In the genomic region with DNA sequence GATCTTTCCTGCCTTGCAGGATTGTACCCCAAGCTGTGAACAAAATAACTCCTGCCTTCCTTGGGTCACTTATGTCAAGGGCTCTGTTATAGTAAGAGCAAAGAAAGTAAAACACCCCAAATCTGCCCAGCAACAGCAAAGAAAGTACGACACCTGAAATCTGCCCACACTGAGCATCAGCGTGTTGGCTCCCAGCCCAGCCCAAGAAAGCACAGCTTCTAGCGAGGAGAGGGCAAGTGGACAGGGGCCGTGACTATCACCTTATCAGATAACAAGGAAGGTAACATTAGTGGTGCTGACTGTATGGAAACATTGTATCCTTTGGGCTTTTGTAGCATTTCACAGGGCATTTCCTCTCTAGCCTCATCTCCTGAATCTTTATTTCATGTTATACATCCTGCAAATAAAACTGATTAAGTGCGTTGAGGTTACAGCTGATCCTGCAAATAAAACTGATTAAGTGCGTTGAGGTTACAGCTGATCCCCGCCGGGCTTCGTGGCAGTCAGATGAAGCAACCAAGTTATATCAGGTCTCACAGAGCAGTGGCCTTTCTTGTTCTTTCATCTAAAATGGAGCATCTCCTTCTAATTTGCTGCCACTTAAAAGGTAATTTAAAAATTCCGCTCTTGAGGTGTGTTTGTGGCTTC, we compare ENCODE assay signal across 15 mouse cellular contexts.
A peak's percentile ranks its signal among the peaks of the same experiment; 100 is the strongest.
DNase-seq lines count a peak whose midpoint lies in the region; ATAC-seq and TF ChIP-seq lines count a peak whose summit lies in the region.
"Had no signal": no experiment of that assay in that cellular context is flagged by ENCODE, and none has a peak within 500 bp of the region (broad histone marks: within the 10 kb centered on the region; RNA-seq: fewer than 3 reads in every experiment).

No protein-coding gene starts in this region.

- H3K4me1 ChIP-seq in hindbrain, embryonic 10.5 days (replicated peaks), result peaks cover 11% of the 10 kb centered on the region; the same call in 1 of the 2 replicates
- peaks cover 13% of the 10 kb centered on the region for H3K4me1 ChIP-seq in hindbrain, embryonic 16.5 days (ENCODE audit: control insufficient read depth, insufficient read depth, low read depth, low read length)
- peaks cover 15% of the 10 kb centered on the region for H3K4me1 ChIP-seq in hindbrain, embryonic 15.5 days (replicated peaks)
- no peaks in the 10 kb centered on the region for H3K4me1 ChIP-seq in neural tube, embryonic 12.5 days
- H3K4me1 ChIP-seq in embryonic facial prominence, embryonic 10.5 days, result peaks cover 9% of the 10 kb centered on the region
- H3K4me1 ChIP-seq: heart, embryonic 10.5 days; intestine, embryonic 15.5 days; megakaryocyte, embryonic 14.5 days had no signal

- no peaks in the 10 kb centered on the region for H3K9me3 ChIP-seq in hindbrain, embryonic 10.5 days
- no peaks in the 10 kb centered on the region for H3K9me3 ChIP-seq in hindbrain, embryonic 16.5 days (ENCODE audit: control insufficient read depth, low read length)
- no peaks in the 10 kb centered on the region for H3K9me3 ChIP-seq in hindbrain, embryonic 15.5 days
- H3K9me3 ChIP-seq in neural tube, embryonic 12.5 days, result no peaks in the 10 kb centered on the region
- H3K9me3 ChIP-seq in embryonic facial prominence, embryonic 10.5 days, result no peaks in the 10 kb centered on the region
- H3K9me3 ChIP-seq: forebrain, embryonic 15.5 days; heart, embryonic 10.5 days; intestine, embryonic 15.5 days; megakaryocyte, embryonic 14.5 days had no signal

- H3K36me3 ChIP-seq in hindbrain, embryonic 10.5 days, result no peaks in the 10 kb centered on the region
- no peaks in the 10 kb centered on the region for H3K36me3 ChIP-seq in hindbrain, embryonic 16.5 days (ENCODE audit: control insufficient read depth, insufficient read depth, low read length)
- no peaks in the 10 kb centered on the region for H3K36me3 ChIP-seq in hindbrain, embryonic 15.5 days
- H3K36me3 ChIP-seq in neural tube, embryonic 12.5 days, result no peaks in the 10 kb centered on the region
- H3K36me3 ChIP-seq in embryonic facial prominence, embryonic 10.5 days (replicated peaks), result no peaks in the 10 kb centered on the region
- H3K36me3 ChIP-seq: forebrain, embryonic 15.5 days; heart, embryonic 10.5 days; intestine, embryonic 15.5 days had no signal

- H3K27ac ChIP-seq in hindbrain, embryonic 10.5 days, result peak overlapping the region; percentile 53; the same call in 1 of the 2 replicates
- H3K27ac ChIP-seq in hindbrain, embryonic 16.5 days (ENCODE audit: low read depth, low read length), result no peak overlapping the region
- no peak overlapping the region for H3K27ac ChIP-seq in hindbrain, embryonic 15.5 days (replicated peaks)
- peak overlapping the region; percentile 34; the same call in 1 of the 2 replicates for H3K27ac ChIP-seq in neural tube, embryonic 12.5 days
- H3K27ac ChIP-seq in embryonic facial prominence, embryonic 10.5 days (replicated peaks), result no peak overlapping the region
- H3K27ac ChIP-seq: forebrain, embryonic 15.5 days; heart, embryonic 10.5 days; intestine, embryonic 15.5 days; liver, embryonic 14.5 days had no signal

- no peak overlapping the region for H3K4me3 ChIP-seq in hindbrain, embryonic 10.5 days
- no peak overlapping the region for H3K4me3 ChIP-seq in hindbrain, embryonic 16.5 days (ENCODE audit: low read length)
- H3K4me3 ChIP-seq in hindbrain, embryonic 15.5 days, result no peak overlapping the region
- H3K4me3 ChIP-seq in neural tube, embryonic 12.5 days, result no peak overlapping the region
- H3K4me3 ChIP-seq in embryonic facial prominence, embryonic 10.5 days, result no peak overlapping the region
- H3K4me3 ChIP-seq: forebrain, embryonic 15.5 days; heart, embryonic 10.5 days; intestine, embryonic 15.5 days had no signal

- ATAC-seq in hindbrain, embryonic 16.5 days, result no peak
- 0 out of 2 replicates have a peak, but pooled peaks have one; percentile 11 for ATAC-seq in hindbrain, embryonic 15.5 days (ENCODE audit: low FRiP score, low read depth)
- ATAC-seq in neural tube, embryonic 12.5 days (ENCODE audit: low FRiP score, low read depth), result peak; percentile 56
- ATAC-seq: forebrain, embryonic 15.5 days; intestine, embryonic 15.5 days had no signal

- no peak for DNase-seq in hindbrain, embryonic 10.5 days (ENCODE audit: low spot score)
- peak; percentile 49 for DNase-seq in brain, embryonic 14.5 days (ENCODE audit: low read depth)
- DNase-seq in retina, postnatal 1 day, result no peak
- DNase-seq in embryonic facial prominence, embryonic 10.5 days (ENCODE audit: low spot score), result no peak
- DNase-seq: adrenal gland, postnatal 14 days; B cell, adult 2 months; cerebellum, adult 9-10 months had no signal

- no peak overlapping the region for H3K4me2 ChIP-seq in hindbrain, embryonic 16.5 days (ENCODE audit: low read length)
- no peak overlapping the region for H3K4me2 ChIP-seq in hindbrain, embryonic 15.5 days
- no peak overlapping the region for H3K4me2 ChIP-seq in neural tube, embryonic 12.5 days (replicated peaks)
- H3K4me2 ChIP-seq: forebrain, embryonic 15.5 days; intestine, embryonic 15.5 days had no signal

- no peak for TF ChIP-seq POLR2A in brain, embryonic 14.5 days (IDR thresholded peaks at IDR 0.05; ENCODE audit: borderline replicate concordance, extremely low read depth, insufficient read depth, insufficient read length, poor library complexity, severe bottlenecking)

- H3K9ac ChIP-seq in hindbrain, embryonic 16.5 days (ENCODE audit: low read depth, low read length), result no peak overlapping the region
- H3K9ac ChIP-seq in hindbrain, embryonic 15.5 days, result no peak overlapping the region
- H3K9ac ChIP-seq in neural tube, embryonic 12.5 days, result no peak overlapping the region
- H3K9ac ChIP-seq: forebrain, embryonic 15.5 days; intestine, embryonic 15.5 days; liver, embryonic 14.5 days had no signal

- 85% methylated on average over 10 of the region's 10 CpGs for WGBS in hindbrain, embryonic 10.5 days
- WGBS in hindbrain, embryonic 16.5 days, result 55% methylated on average over 10 of the region's 10 CpGs
- WGBS in hindbrain, embryonic 15.5 days, result 53% methylated on average over 10 of the region's 10 CpGs
- WGBS in neural tube, embryonic 12.5 days, result 75% methylated on average over 10 of the region's 10 CpGs
- 67% methylated on average over 10 of the region's 10 CpGs for WGBS in embryonic facial prominence, embryonic 10.5 days

- TF ChIP-seq CTCF in brain, embryonic 14.5 days (IDR thresholded peaks at IDR 0.05; ENCODE audit: borderline replicate concordance, extremely low read depth, insufficient read depth, insufficient read length), result no peak

- H3K27me3 ChIP-seq in hindbrain, embryonic 10.5 days (ENCODE audit: insufficient read depth, poor library complexity, severe bottlenecking), result no peaks in the 10 kb centered on the region
- H3K27me3 ChIP-seq in hindbrain, embryonic 16.5 days (replicated peaks; ENCODE audit: control insufficient read depth, insufficient read depth, low read length), result no peaks in the 10 kb centered on the region
- H3K27me3 ChIP-seq in hindbrain, embryonic 15.5 days, result no peaks in the 10 kb centered on the region
- no peaks in the 10 kb centered on the region for H3K27me3 ChIP-seq in neural tube, embryonic 12.5 days (replicated peaks)
- H3K27me3 ChIP-seq in embryonic facial prominence, embryonic 10.5 days (replicated peaks; ENCODE audit: low read depth, poor library complexity, severe bottlenecking), result no peaks in the 10 kb centered on the region
- H3K27me3 ChIP-seq: forebrain, embryonic 15.5 days; intestine, embryonic 15.5 days; megakaryocyte, embryonic 14.5 days had no signal

Comparison
In these comparisons a context has a peak if more than half of its experiments do, and no peak if none do; other contexts are left out.
1. H3K27ac ChIP-seq: peak in hindbrain, embryonic 10.5 days (single experiment) and neural tube, embryonic 12.5 days (single experiment); none in hindbrain, embryonic 16.5 days (single experiment), hindbrain, embryonic 15.5 days (single experiment) and embryonic facial prominence, embryonic 10.5 days (single experiment).